Mouse (Mus musculus): Measurements from ENCODE around the gene Usp43. TPM values are rescaled to one million over a fixed set of nuclear protein-coding genes. Genes with fewer than 3 reads are reported as not detected.
A peak's percentile ranks its signal among the peaks of the same experiment; 100 is the strongest.

The Usp43 gene
- polyA plus RNA-seq, 1 experiment from 2014 or later = 0.24 TPM

DNA sequence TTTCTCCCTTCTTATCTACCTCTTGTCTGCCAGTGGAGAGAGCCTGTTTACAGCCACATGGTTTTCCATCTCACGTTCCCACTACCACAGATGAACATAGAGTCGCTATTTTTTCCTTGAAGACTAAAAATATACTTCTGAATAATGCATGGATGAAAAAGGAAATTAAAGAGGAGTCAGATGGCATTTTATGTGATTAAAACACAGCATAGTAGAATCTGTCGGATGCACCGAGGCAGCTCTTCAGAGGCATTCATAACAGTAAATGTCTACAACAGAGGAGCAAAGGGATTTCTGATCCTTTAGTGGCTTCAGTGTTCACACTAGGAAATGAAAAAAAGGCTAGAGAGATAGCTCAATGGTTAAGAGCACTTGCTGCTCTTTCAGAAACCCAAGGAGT lies 76.8 kb downstream of the Usp43 start:
- ATAC-seq (replicated peaks; ENCODE audit: insufficient number of reproducible peaks, low FRiP score, low TSS enrichment) = no peak
- H3K4me1 ChIP-seq (ENCODE audit: control insufficient read depth, insufficient read depth, low read length) = no peaks in the 10 kb centered on the region
- H3K9me3 ChIP-seq (replicated peaks; ENCODE audit: control insufficient read depth, low read length) = no peaks in the 10 kb centered on the region
- no peaks in the 10 kb centered on the region for H3K27me3 ChIP-seq (ENCODE audit: control insufficient read depth, insufficient read depth, low read length)
- no peaks in the 10 kb centered on the region for H3K36me3 ChIP-seq (ENCODE audit: control insufficient read depth, insufficient read depth, low read length)
- H3K4me3 ChIP-seq (ENCODE audit: low read depth, low read length) = no peak overlapping the region
- H3K4me2 ChIP-seq = no peak overlapping the region
- 73% methylated on average over 4 of the region's 4 CpGs for WGBS (ENCODE audit: insufficient replicate concordance)
- no peak overlapping the region for H3K9ac ChIP-seq (ENCODE audit: low read depth, low read length)
- H3K27ac ChIP-seq (ENCODE audit: low read depth, low read length) = no peak overlapping the region

DNA sequence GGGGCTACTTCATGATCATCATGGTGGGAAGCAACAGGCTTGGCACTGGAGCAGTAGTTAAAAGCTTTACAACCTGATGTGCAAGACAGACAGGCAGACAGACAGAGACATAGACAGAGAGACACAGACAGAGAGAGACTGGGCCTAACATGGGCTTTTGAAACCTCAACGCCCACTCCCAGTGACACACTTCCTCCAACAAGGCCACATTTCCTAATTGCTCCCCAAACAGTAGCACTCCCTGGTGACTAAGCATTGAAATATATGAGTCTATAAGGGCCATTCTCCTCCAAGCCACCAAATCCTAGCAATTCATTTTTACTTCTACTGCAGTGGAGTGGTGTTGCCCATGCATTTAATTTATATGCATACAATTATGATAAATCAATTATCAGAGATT lies 82.1 kb downstream of the Usp43 start:
- no peak overlapping the region for H3K4me3 ChIP-seq (ENCODE audit: low read depth, low read length)
- no peaks in the 10 kb centered on the region for H3K9me3 ChIP-seq (replicated peaks; ENCODE audit: control insufficient read depth, low read length)
- H3K4me1 ChIP-seq (ENCODE audit: control insufficient read depth, insufficient read depth, low read length) = no peaks in the 10 kb centered on the region
- no peak overlapping the region for H3K4me2 ChIP-seq
- H3K9ac ChIP-seq (ENCODE audit: low read depth, low read length) = no peak overlapping the region
- no peaks in the 10 kb centered on the region for H3K27me3 ChIP-seq (ENCODE audit: control insufficient read depth, insufficient read depth, low read length)
- no peaks in the 10 kb centered on the region for H3K36me3 ChIP-seq (ENCODE audit: control insufficient read depth, insufficient read depth, low read length)
- 65% methylated on average over 1 of the region's 1 CpGs for WGBS (ENCODE audit: insufficient replicate concordance)
- ATAC-seq (replicated peaks; ENCODE audit: insufficient number of reproducible peaks, low FRiP score, low TSS enrichment) = no peak
- H3K27ac ChIP-seq (ENCODE audit: low read depth, low read length) = no peak overlapping the region

DNA sequence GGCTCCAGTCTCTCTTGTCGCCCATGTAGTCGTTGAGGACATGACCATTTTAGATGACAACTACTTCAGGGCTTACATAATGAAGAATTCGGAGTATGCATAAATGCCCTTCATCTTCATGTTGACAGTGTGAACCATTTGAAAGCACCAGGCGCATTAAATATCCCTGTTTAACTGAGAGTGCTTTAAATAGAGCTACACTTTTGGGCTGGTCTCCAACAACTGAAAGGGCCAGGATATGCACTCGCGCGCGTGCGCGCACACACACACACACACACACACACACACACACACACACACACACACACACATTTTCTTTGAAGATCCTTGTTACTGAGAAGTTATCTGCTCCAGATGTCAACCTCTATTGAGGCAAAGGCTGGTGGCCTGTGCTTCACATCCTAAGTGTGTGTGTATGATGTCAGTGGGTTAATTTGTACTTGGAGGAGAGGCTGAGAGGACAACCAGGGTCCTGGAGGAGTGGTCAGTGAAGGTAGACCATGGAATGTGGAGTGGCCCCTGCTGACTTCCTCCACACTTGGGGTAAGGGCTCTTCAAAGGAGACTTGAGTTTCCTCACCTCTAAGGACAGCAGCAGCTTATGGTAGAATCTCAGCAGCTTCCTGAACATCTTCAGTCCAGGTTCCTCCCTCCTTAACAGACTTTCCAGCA lies 86.4 kb downstream of the Usp43 start:
- no peak overlapping the region for H3K4me2 ChIP-seq
- H3K9me3 ChIP-seq (replicated peaks; ENCODE audit: control insufficient read depth, low read length) = no peaks in the 10 kb centered on the region
- WGBS (ENCODE audit: insufficient replicate concordance) = 75% methylated on average over 10 of the region's 10 CpGs
- no peak overlapping the region for H3K9ac ChIP-seq (ENCODE audit: low read depth, low read length)
- no peaks in the 10 kb centered on the region for H3K4me1 ChIP-seq (ENCODE audit: control insufficient read depth, insufficient read depth, low read length)
- H3K36me3 ChIP-seq (ENCODE audit: control insufficient read depth, insufficient read depth, low read length) = no peaks in the 10 kb centered on the region
- no peak overlapping the region for H3K27ac ChIP-seq (ENCODE audit: low read depth, low read length)
- H3K4me3 ChIP-seq (ENCODE audit: low read depth, low read length) = no peak overlapping the region
- H3K27me3 ChIP-seq (ENCODE audit: control insufficient read depth, insufficient read depth, low read length) = no peaks in the 10 kb centered on the region
- no peak for ATAC-seq (replicated peaks; ENCODE audit: insufficient number of reproducible peaks, low FRiP score, low TSS enrichment)

DNA sequence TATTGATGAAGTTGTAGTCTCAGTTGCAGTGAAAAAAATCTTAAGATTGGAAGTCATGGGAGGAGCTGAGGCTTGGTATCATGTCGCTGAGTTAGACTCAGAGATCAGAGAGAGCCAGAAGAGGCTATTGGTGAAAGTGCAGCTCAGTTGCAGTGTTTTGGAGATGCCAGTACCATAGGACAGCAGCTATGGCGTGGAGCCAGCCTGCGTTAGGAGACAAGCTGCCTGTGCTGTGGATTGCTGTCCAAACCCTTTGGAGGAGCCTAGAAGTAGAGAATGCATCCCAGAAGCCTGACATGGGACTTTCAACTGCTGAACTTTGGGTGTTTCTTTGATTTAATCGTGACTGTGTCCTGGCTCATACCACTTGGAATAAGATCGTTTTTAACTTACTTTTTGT lies 90.1 kb downstream of the Usp43 start:
- Histone ChIP-seq H3K27me3 (ENCODE audit: control insufficient read depth, insufficient read depth, low read length) (no peaks in the 10 kb centered on the region), H3K4me1 (ENCODE audit: control insufficient read depth, insufficient read depth, low read length) (0 out of 2 replicates have a peak, but pooled peaks cover 3% of the 10 kb centered on the region), H3K9me3 (replicated peaks; ENCODE audit: control insufficient read depth, low read length) (no peaks in the 10 kb centered on the region), H3K9ac (ENCODE audit: low read depth, low read length) (no peak overlapping the region), H3K4me2 (no peak overlapping the region), H3K27ac (ENCODE audit: low read depth, low read length) (no peak overlapping the region), H3K4me3 (ENCODE audit: low read depth, low read length) (no peak overlapping the region), H3K36me3 (ENCODE audit: control insufficient read depth, insufficient read depth, low read length) (no peaks in the 10 kb centered on the region)
- 65% methylated on average over 5 of the region's 5 CpGs for WGBS (ENCODE audit: insufficient replicate concordance)
- ATAC-seq (replicated peaks; ENCODE audit: insufficient number of reproducible peaks, low FRiP score, low TSS enrichment) = no peak

DNA sequence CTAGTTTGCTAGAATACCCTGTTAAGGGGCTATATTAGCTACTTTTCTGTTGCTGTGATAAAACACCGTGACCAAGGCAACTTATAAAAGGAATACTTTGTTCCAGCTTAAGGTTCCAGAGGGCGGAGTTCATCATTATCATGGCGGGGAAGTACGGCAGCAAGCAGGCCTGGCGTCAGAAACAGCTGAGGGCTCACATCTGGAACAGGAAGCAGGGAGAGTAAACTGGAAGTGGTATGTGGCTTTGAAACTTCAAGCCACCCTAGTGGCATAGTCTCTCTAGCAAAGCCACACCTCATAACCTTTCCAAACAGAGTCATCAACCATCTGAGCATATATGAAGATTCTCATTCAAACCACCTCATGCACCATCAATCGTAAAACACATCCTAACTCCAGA lies 92.4 kb downstream of the Usp43 start:
- H3K9me3 ChIP-seq (replicated peaks; ENCODE audit: control insufficient read depth, low read length) = no peaks in the 10 kb centered on the region
- H3K9ac ChIP-seq (ENCODE audit: low read depth, low read length) = no peak overlapping the region
- WGBS (ENCODE audit: insufficient replicate concordance) = 68% methylated on average over 6 of the region's 6 CpGs
- no peaks in the 10 kb centered on the region for H3K27me3 ChIP-seq (ENCODE audit: control insufficient read depth, insufficient read depth, low read length)
- H3K4me1 ChIP-seq (ENCODE audit: control insufficient read depth, insufficient read depth, low read length) = peaks cover 6% of the 10 kb centered on the region; the same call in 1 of the 2 replicates
- no peaks in the 10 kb centered on the region for H3K36me3 ChIP-seq (ENCODE audit: control insufficient read depth, insufficient read depth, low read length)
- ATAC-seq (replicated peaks; ENCODE audit: insufficient number of reproducible peaks, low FRiP score, low TSS enrichment) = no peak
- no peak overlapping the region for H3K27ac ChIP-seq (ENCODE audit: low read depth, low read length)
- H3K4me3 ChIP-seq (ENCODE audit: low read depth, low read length) = no peak overlapping the region
- H3K4me2 ChIP-seq = no peak overlapping the region

DNA sequence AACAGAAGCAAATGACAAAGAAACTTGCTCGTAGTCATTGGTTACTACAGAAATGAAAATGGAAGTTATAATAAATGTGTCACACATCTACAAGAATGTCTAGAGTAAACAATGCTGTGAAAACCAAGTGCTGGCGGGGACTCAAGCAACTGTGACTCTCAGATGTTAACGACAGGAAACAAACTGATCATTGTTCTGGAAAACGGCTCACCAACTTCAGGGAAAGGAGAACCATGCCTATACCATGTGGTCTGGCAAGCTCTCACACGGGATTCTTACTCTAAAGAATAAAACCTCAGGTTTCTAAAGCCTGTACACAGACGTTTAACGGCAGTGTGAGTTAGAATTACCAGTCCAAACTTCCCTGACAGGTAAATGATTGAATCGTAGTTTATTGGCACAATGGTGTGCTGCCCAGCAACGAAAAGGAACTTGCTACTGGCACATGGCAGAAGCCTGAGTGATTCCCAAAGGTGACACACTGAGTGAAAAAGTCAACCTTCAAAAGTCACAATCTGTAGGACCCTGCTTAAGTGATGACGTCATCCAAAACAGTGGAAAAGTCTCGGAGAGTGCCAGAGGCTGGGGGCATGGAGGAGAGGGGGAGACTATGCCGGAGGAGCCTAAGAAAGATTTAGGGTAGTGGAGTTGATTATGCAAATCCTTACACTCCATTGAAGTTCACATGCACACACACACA lies 93.4 kb downstream of the Usp43 start:
- Histone ChIP-seq H3K4me3 (ENCODE audit: low read depth, low read length) (no peak overlapping the region), H3K9ac (ENCODE audit: low read depth, low read length) (no peak overlapping the region), H3K36me3 (ENCODE audit: control insufficient read depth, insufficient read depth, low read length) (no peaks in the 10 kb centered on the region), H3K27me3 (ENCODE audit: control insufficient read depth, insufficient read depth, low read length) (no peaks in the 10 kb centered on the region), H3K9me3 (replicated peaks; ENCODE audit: control insufficient read depth, low read length) (no peaks in the 10 kb centered on the region), H3K27ac (ENCODE audit: low read depth, low read length) (no peak overlapping the region), H3K4me1 (ENCODE audit: control insufficient read depth, insufficient read depth, low read length) (peaks cover 6% of the 10 kb centered on the region; the same call in 1 of the 2 replicates), H3K4me2 (no peak overlapping the region)
- 58% methylated on average over 12 of the region's 12 CpGs for WGBS (ENCODE audit: insufficient replicate concordance)
- ATAC-seq (replicated peaks; ENCODE audit: insufficient number of reproducible peaks, low FRiP score, low TSS enrichment) = no peak

DNA sequence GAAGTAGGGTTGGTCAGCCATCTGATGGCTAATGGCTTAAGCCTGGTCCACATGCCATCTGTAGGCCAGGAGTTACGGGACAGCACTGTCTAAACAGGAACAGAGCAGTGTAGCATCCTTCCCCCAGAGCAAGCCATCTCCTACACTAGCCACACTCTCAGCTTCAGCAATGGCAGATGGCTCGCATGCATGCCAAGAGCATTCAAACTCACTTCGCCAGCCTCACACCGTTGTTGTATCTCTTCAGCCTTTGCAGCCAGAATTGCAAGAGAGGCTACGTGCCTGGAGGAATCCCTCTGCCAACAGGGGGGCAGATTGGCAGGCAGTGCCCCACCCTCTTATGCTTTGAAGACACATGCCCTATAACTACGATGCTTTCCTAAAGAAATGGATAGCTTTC lies 100.4 kb downstream of the Usp43 start:
- WGBS (ENCODE audit: insufficient replicate concordance) = 79% methylated on average over 6 of the region's 6 CpGs
- peaks cover 3% of the 10 kb centered on the region; the same call in 1 of the 2 replicates for H3K4me1 ChIP-seq (ENCODE audit: control insufficient read depth, insufficient read depth, low read length)
- H3K4me2 ChIP-seq = no peak overlapping the region
- no peak overlapping the region for H3K4me3 ChIP-seq (ENCODE audit: low read depth, low read length)
- H3K9ac ChIP-seq (ENCODE audit: low read depth, low read length) = no peak overlapping the region
- H3K27ac ChIP-seq (ENCODE audit: low read depth, low read length) = no peak overlapping the region
- no peaks in the 10 kb centered on the region for H3K27me3 ChIP-seq (ENCODE audit: control insufficient read depth, insufficient read depth, low read length)
- ATAC-seq (replicated peaks; ENCODE audit: insufficient number of reproducible peaks, low FRiP score, low TSS enrichment) = no peak
- H3K9me3 ChIP-seq (replicated peaks; ENCODE audit: control insufficient read depth, low read length) = no peaks in the 10 kb centered on the region
- H3K36me3 ChIP-seq (ENCODE audit: control insufficient read depth, insufficient read depth, low read length) = no peaks in the 10 kb centered on the region

DNA sequence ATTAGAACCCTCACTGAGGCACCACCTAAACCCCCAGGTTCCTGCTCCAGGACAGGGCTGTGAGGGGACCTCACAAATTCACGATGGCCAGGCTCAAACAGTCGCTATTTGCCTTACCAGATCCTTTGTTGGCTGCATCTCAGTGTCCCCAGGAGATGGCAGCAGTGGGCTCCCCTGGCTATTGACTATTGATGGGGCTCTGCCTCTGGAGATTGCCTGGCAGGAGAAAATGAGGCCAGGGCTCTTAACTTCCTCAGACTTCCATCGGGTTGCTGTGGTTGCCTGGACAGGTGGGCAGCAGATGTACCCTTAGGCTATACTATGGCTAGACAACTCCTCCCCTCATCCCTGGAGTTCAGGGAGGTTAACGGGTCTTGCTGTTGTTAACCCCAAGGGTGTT lies 101.7 kb downstream of the Usp43 start:
- Histone ChIP-seq H3K9ac (ENCODE audit: low read depth, low read length) (no peak overlapping the region), H3K27ac (ENCODE audit: low read depth, low read length) (no peak overlapping the region), H3K4me3 (ENCODE audit: low read depth, low read length) (no peak overlapping the region), H3K27me3 (ENCODE audit: control insufficient read depth, insufficient read depth, low read length) (no peaks in the 10 kb centered on the region), H3K9me3 (replicated peaks; ENCODE audit: control insufficient read depth, low read length) (no peaks in the 10 kb centered on the region), H3K4me2 (no peak overlapping the region), H3K4me1 (ENCODE audit: control insufficient read depth, insufficient read depth, low read length) (no peaks in the 10 kb centered on the region), H3K36me3 (ENCODE audit: control insufficient read depth, insufficient read depth, low read length) (no peaks in the 10 kb centered on the region)
- WGBS (ENCODE audit: insufficient replicate concordance) = 32% methylated on average over 4 of the region's 4 CpGs
- ATAC-seq (replicated peaks; ENCODE audit: insufficient number of reproducible peaks, low FRiP score, low TSS enrichment) = no peak

DNA sequence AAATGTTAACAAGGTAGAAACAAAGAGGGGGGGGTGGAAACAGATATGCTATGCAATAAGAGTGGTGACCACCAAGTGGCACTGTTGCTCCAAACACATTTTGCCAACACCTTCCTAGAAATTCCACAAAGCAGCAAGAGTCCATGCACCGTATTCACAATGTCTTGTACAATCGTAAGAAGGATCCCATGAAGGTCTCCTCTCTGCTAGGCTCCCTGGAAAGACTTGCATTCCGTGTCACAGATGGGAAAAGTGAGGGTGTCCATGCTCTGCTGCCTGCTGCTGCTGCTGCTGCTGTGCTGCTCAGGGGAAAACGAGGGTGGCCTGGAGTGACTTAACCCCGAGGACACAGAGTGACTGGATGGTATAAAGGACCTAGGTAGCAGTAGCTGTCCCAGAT lies 102.3 kb downstream of the Usp43 start:
- Histone ChIP-seq H3K4me2 (peak overlapping the region; percentile 57), H3K4me1 (ENCODE audit: control insufficient read depth, insufficient read depth, low read length) (no peaks in the 10 kb centered on the region), H3K27ac (ENCODE audit: low read depth, low read length) (no peak overlapping the region), H3K4me3 (ENCODE audit: low read depth, low read length) (no peak overlapping the region), H3K9me3 (replicated peaks; ENCODE audit: control insufficient read depth, low read length) (no peaks in the 10 kb centered on the region), H3K9ac (ENCODE audit: low read depth, low read length) (0 out of 2 replicates have a peak overlapping the region, but pooled peaks have one; percentile 29), H3K27me3 (ENCODE audit: control insufficient read depth, insufficient read depth, low read length) (no peaks in the 10 kb centered on the region), H3K36me3 (ENCODE audit: control insufficient read depth, insufficient read depth, low read length) (no peaks in the 10 kb centered on the region)
- ATAC-seq (replicated peaks; ENCODE audit: insufficient number of reproducible peaks, low FRiP score, low TSS enrichment) = no peak
- WGBS (ENCODE audit: insufficient replicate concordance) = 13% methylated on average over 5 of the region's 5 CpGs
